Mouse (Mus musculus) CH12F3 (cell line): Measurements from ENCODE around the gene Olfr1028.

Experiments
- in situ Hi-C: fragments of 300-500 bp; cut with MboI; formaldehyde crosslinking; loops from 2 replicates; pipeline ENCODE4 v1.14.3; 2020; ENCODE audit warnings: low sequenced_read_pairs

The Olfr1028 gene

DNA sequence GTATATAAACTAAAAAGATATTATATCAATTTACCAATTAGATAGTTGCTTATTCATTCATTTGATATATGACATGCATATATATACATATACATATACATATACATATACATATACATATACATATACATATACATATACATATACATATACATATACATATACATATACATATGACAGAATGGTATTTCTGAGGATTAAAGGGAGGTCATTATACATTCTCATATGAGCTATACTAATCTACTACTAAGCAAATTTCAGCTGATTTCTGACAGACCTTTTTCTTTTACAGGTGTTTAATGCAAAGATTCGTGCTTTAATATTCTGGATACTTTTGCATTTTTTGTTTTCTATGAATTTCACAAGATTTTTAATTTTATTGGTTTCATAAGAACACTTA is at the start of gene Olfr1028:
Gene Olfr1028, plus strand, starts transcription at position 301 of the 400 bp plus-strand sequence.
- in situ Hi-C loops, result no loop called here

DNA sequence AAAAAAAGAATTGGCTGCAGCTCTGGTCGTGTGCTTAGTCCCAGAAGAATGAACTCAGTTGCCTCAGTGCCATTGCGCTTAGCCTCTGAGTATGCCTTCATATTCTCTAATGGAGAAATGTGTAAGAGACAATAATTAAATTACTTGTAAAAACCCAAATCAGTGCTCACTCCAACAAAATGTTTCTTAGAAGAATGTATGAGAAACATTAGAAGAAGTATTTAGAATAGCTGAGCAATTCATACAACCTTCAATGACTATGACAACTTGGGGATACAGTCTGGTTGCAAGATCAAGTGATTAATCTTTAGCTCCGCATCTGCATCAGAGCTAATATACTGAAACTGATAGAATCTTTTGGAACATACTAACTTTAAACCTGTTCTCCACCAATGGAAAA is 45.3 kb upstream of the Olfr1028 start, which contains the start of gene Olfr1024:
Gene Olfr1024, minus strand, starts transcription at position 101 of the 400 bp plus-strand sequence.
- in situ Hi-C loops, result no loop called here

- in situ Hi-C loops, result no loop called here
These were observed 37.0 kb upstream of the Olfr1028 start for GRCm38 (mm10) chr2:85913197-85913596.

- in situ Hi-C loops, result no loop called here
These were observed 35.3 kb upstream of the Olfr1028 start, which contains the start of gene Olfr1025-ps1 for GRCm38 (mm10) chr2:85914893-85915292. Gene Olfr1025-ps1, plus strand, starts transcription at chr2:85915193.

DNA sequence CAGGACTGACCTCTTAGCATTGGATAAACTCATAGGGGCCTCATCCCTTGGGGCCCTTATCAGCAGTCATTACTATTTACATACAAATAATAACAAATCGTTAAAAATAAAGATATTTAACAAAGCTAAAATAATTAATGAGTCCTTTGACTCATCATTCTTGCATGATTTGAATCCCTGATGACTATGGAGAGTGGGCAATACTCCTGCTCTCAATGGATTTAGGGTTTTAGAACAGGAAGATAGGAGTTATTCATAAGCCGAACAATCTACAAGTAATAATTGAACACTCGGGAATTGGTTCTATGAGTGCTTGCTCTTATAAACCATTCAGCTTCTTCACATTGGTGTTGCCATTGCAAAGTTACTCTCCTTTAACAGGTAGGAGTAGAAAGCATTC is 29.0 kb upstream of the Olfr1028 start, which contains the start of gene Olfr1026:
Gene Olfr1026, plus strand, starts transcription at position 301 of the 400 bp plus-strand sequence.
- in situ Hi-C loops, result no loop called here

- in situ Hi-C loops, result no loop called here
These were observed 23.4 kb downstream of the Olfr1028 start, which contains the start of gene Olfr1029 for GRCm38 (mm10) chr2:85973595-85973994. Gene Olfr1029, plus strand, starts transcription at chr2:85973895.

DNA sequence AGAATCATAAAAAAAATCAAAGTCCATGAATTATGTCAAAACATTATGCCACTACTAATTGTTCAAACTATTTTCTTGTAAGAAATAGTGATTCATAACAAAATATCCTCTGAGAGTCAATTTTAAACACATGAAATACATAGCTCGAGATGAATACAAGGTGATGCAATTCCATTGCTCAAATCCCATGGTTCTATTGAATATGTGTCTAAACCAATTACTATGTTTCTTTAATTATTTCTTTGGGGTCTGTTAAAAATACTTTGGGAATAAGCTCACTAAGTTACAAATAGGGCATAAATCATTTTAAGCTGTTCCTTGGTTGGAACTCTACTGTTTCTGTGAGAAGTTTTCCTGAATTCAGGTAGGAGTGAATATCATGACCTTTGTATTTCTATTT is 28.7 kb downstream of the Olfr1028 start, which contains the start of gene Olfr1030:
Gene Olfr1030, plus strand, starts transcription at position 301 of the 400 bp plus-strand sequence.
- in situ Hi-C loops, result no loop called here

DNA sequence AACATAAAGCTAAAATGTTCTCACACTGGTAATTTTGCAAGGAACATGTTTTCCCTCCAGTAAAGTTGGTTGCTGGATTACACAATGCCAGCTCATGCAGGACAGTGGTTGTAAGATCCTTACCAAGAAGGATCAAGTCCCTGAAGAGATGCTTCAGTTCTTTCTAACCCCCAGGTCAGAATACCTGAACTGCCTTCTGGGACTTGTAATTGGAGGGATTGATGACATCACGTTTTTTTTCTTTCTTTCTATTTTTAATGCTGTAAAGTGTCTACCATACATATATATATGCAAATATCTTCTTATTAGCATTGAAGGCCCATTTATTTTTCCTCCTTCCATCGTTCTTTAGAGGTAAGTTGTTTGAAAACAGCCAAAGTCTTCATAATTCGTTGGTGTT is 39.8 kb downstream of the Olfr1028 start, which contains the start of gene Olfr1031:
Gene Olfr1031, plus strand, starts transcription at position 301 of the 400 bp plus-strand sequence.
- in situ Hi-C loops, result no loop called here
